9 mouse cellular contexts compared by ENCODE assay signal in the genomic region with DNA sequence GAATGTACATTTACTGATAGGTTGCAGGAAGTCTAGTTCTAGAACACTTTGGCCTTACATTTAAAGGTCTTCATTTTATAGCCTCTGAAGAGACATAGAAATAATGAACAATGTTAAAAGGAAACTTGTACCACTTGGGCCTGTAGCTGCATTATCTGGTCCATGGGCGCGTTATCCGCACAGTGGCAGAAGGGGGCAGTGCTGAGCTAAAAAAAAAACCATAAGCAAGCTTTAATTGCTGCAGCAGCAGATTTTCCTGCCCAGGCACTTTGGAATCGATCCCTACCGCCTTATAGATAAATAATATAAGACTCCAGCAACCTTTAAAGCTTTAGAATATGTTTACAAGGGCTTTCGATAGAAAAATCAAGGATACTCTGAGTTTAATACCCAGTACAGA.
DNase-seq lines count a peak whose midpoint lies in the region; ATAC-seq and TF ChIP-seq lines count a peak whose summit lies in the region.
"Had no signal": no experiment of that assay in that cellular context is flagged by ENCODE, and none has a peak within 500 bp of the region (broad histone marks: within the 10 kb centered on the region; RNA-seq: fewer than 3 reads in every experiment).

No protein-coding gene starts in this region.

- H3K4me2 ChIP-seq in kidney, embryonic 15.5 days, result no peak overlapping the region

- no peak overlapping the region for H3K4me3 ChIP-seq in kidney, adult 2 months (ENCODE audit: insufficient read depth, low read depth, low read length)
- no peak overlapping the region for H3K4me3 ChIP-seq in kidney, embryonic 15.5 days (replicated peaks)

- no peaks in the 10 kb centered on the region for H3K36me3 ChIP-seq in kidney, adult 2 months (ENCODE audit: control insufficient read depth, insufficient read depth, low read length)
- no peaks in the 10 kb centered on the region for H3K36me3 ChIP-seq in kidney, embryonic 15.5 days

- no peaks in the 10 kb centered on the region for H3K9me3 ChIP-seq in kidney, embryonic 15.5 days (replicated peaks)

- H3K27ac ChIP-seq in kidney, adult 2 months (ENCODE audit: insufficient read depth, low read depth, low read length), result no peak overlapping the region
- no peak overlapping the region for H3K27ac ChIP-seq in kidney, embryonic 15.5 days
- H3K27ac ChIP-seq: macrophage had no signal

- H3K9ac ChIP-seq in kidney, embryonic 15.5 days, result no peak overlapping the region

- peak; percentile 46 for DNase-seq in kidney, adult 2 months
- peak; percentile 70 for DNase-seq in CD4-positive, CD25-positive, alpha-beta regulatory T cell, adult 2 months (ENCODE audit: low read depth, low spot score)
- DNase-seq in MN1 (ENCODE audit: low spot score) (peak; percentile 35), adipocyte (ENCODE audit: low spot score) (no peak)
- peak; percentile 70 to 71 for DNase-seq in cerebellum, postnatal 14 days
- peak; percentile 37 for DNase-seq in kidney, postnatal 14 days

- ATAC-seq in kidney, embryonic 15.5 days (replicated peaks; ENCODE audit: low FRiP score), result no peak
- peak; percentile 80 for ATAC-seq in neutrophil, adult 5-6 weeks (ENCODE audit: extremely low read depth, insufficient number of reproducible peaks, low FRiP score, poor library complexity, severe bottlenecking)

- no peak for TF ChIP-seq POLR2A in kidney, adult 2 months (IDR thresholded peaks at IDR 0.05; ENCODE audit: low read depth, low read length)

- H3K4me1 ChIP-seq in kidney, adult 2 months (ENCODE audit: control insufficient read depth, insufficient read depth, low read length), result no peaks in the 10 kb centered on the region
- no peaks in the 10 kb centered on the region for H3K4me1 ChIP-seq in kidney, embryonic 15.5 days

- WGBS in kidney, adult 2 months, result 14% methylated on average over 6 of the region's 6 CpGs
- WGBS in kidney, embryonic 15.5 days, result 24% methylated on average over 6 of the region's 6 CpGs

- TF ChIP-seq CTCF in kidney, adult 2 months (conservative IDR thresholded peaks at IDR 0.05; ENCODE audit: insufficient read depth, insufficient read length, low read depth, low read length), result peak; percentile 79

- H3K27me3 ChIP-seq in kidney, adult 2 months (replicated peaks; ENCODE audit: control insufficient read depth, insufficient read depth, low read length), result no peaks in the 10 kb centered on the region
- H3K27me3 ChIP-seq in kidney, embryonic 15.5 days, result no peaks in the 10 kb centered on the region
